Mouse (Mus musculus) liver, adult 2 months (tissue): ENCODE data around the gene Wt1.

ENCODE experiments used
- CTCF ChIP-seq: fragments of 200-500 bp; IDR thresholded peaks from 2 replicates; pipeline ENCODE4 v1.5.1; 2011; ENCODE audit warnings: low read depth, low read length, control low read depth
- POLR2A ChIP-seq: fragments of 200-500 bp; IDR thresholded peaks from 2 replicates; pipeline ENCODE4 v1.6.1; 2011; ENCODE audit warnings: low read length, control low read depth; ENCODE audit not compliant: insufficient read depth; ENCODE audit errors: extremely low read depth

- no peak for TF ChIP-seq POLR2A
- TF ChIP-seq CTCF: no peak
These were observed 36.4 kb downstream of the Wt1 start for GRCm38 (mm10) chr2:105162763-105163162.
